Mouse (Mus musculus): ENCODE measurements around the gene Gm1043.

DNA sequence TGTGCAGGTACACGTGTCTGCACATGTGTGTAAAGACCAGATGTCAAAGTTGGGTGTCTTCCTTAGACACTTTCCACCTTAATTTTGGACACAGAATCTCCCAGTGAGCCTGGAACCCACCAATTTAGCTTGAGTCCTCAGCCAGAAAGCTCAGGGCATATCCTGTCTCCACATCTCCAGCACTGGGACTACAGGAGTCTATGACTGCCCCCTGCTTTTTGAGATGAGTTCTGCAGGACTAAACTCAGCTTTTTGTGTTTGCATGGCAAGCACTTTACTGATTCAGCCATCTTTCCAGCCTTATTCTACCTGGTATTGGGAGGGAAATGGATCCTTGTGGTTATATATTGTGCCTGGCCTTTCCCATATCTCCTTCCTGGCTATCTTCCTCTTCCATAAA lies 120.2 kb downstream of the Gm1043 start:
- TF ChIP-seq CTCF (IDR thresholded peaks at IDR 0.05; ENCODE audit: extremely low read depth, insufficient read depth, insufficient read length, insufficient replicate concordance) (no peak), POLR2A (IDR thresholded peaks at IDR 0.05; ENCODE audit: low read depth, low read length) (no peak)
